Mouse (Mus musculus) testis, postnatal 10 days (tissue): ENCODE data around the gene BC067074.
"Not testable (repeated sequence)": the region's sequence is repeated elsewhere in the genome, so short reads cannot be mapped to it uniquely, and the experiment has no call there.

Experiments
- DNase-seq: peaks from one replicate; pipeline ENCODE4 v3.0.0; 2021; ENCODE audit warnings: low spot score

Gene BC067074

DNA sequence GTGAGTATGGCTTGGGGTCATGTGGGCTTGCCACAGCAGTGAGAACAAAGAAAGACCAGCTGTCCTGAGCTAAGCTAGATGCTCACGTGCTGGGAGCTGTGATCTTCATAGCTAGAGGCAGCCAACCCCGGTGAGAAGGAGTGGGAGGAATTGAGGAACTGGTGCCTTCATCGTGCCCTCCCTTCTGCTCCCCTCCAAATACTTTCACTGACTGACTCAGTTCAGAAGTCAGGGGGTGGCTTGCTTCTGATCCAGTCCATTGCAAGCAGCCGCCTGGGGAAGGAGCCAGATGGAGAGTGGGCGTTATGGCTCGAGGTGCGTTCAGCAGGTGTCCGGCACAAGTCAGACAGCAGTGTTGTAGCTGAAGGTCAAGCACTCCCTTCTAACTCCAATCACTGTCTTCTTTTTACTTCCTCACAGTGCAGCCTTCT lies 86.0 kb downstream of the BC067074 start:
- no peak for DNase-seq

DNA sequence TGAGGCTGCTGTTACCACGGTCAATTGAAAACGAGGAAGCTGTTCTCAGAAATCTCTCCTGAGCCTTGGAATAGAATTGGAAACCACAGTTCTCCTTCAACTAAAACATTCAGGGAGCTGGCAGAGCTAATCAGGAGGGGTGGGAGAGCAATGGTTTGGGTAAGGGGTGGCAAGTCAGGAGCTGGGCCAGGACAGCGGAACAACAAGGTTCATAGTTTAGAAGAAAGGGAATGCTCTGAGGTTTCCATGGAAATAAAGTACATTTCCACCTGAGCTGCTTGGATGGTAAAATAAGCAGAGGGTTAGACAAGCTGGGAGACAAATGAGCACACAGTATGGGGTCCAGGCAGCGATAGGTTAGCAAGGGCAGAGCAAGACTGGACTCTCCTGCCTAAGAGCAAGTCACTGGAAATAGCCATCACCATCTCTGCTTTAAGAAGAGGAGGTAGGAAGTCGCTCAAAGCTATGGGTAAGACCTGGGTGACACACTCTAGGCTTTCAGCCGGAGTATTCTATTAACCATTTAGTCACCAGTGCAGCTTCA lies 86.9 kb downstream of the BC067074 start:
- DNase-seq, result no peak

DNA sequence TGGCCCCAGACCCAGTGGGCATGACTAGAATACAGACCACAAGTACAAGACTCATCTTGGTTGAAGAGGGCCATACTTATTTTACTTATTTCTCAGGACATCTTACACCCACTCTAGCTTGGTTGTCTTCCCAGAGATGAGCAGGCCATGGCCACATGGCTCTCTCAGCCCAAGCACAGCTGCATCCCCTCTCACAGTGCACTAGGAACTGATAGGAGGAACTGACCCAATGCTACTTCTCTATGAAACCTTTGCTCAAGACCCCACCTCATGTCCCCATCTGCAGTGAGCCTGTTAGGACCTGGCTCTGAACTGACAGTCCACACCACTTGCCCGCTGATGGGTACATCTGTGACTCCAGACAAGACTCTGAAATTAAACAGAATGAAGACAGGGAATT lies 88.8 kb downstream of the BC067074 start:
- no peak for DNase-seq

DNA sequence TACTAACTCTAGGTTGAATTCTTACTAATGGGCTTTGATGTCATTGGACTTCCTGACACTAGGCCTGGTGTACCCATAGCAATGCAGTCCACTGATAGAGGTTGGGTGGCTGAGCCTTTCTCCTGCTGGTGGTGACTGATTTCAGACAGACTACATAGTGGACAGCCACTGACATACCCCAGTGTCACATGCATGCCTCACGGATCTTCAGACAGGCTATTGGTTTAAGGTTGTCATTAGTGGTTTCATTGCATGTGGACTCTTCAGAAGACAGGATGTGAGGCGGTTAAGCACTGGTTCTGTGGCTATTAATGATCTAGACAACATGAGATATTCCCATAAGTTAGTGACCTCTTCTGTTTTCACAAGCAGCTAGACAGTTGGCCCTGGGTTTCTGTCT lies 89.2 kb downstream of the BC067074 start:
- no peak for DNase-seq

DNA sequence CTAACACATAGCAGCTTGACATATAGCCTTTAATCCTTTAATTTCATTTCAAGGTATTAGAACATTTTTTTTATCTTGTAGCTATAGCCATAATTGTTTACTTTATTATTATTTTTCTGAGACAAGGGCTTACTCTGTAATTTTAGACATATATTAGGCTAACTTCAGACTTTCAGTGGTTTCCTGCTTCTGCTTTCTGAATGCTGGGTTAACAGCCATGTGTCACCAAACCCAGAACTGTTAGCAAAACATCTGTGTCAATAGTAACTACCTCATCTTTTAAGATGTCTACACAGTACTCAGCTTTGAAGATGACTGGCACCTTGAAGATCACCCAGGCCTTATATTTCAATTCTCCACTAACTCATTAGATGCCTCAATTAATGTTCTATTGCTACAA lies 89.8 kb downstream of the BC067074 start:
- DNase-seq, result not testable (repeated sequence)

DNA sequence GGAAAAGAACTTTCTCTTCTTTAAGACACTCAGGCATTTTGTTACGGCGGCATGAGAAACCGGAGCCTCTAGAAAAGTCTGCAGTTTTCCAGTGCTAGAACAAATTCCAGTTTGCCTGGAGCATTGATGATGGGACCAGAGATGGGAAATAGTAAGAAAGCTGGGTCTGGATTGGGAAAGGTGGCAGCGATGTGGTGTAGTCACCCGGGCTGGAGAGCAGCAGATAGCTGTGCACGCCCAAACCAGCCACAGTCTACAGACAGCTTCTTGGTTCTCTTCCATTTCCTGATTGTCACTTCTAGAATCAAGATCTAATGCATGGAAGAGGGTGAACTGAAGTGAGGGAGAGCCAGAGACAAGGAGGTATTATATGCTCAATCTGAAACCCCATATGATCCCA lies 100.4 kb downstream of the BC067074 start:
- no peak for DNase-seq

DNA sequence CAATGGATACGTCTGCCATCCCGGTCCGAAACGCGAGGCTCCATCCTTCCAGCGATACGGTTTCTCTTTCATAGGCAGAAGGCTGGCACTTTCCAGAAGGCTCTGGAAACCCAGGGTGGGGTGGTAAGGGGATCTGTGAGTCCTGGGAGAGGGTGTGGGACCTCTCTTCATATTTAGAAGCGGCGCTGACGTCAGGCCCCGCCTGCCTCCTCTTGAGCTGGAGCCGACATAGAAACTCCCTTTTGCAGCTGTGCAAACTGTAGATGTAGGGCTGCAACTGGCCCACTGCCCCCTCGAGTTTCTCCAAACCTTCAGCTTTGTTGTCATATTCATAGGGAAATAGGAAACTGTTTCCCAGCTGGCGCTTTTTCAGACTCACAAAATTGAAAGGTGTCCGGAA lies 101.6 kb downstream of the BC067074 start:
- no peak for DNase-seq

DNA sequence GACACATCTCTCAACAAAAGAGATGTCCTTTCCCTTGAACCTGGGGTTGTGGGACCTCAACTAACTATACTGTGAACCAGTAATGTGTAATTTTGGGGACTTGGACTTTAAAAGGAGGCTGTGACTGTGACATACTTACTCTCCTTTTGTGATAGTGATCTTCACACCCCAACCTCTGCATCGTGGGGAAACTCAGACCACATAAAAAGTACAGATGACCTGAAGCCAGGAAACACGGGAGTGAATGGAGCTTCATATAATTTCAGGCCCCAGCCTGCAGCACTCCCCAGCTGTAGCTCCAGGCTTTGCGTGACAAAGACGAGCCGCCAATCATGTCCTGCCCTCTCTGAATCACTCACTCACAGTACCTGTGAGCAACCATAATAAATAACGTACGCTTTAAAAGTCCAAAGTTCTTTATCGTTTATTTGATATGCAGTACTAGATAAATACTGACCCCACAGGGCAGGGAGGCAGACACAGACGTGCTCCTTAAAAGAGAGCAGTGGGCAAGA lies 104.1 kb downstream of the BC067074 start:
- no peak for DNase-seq

DNA sequence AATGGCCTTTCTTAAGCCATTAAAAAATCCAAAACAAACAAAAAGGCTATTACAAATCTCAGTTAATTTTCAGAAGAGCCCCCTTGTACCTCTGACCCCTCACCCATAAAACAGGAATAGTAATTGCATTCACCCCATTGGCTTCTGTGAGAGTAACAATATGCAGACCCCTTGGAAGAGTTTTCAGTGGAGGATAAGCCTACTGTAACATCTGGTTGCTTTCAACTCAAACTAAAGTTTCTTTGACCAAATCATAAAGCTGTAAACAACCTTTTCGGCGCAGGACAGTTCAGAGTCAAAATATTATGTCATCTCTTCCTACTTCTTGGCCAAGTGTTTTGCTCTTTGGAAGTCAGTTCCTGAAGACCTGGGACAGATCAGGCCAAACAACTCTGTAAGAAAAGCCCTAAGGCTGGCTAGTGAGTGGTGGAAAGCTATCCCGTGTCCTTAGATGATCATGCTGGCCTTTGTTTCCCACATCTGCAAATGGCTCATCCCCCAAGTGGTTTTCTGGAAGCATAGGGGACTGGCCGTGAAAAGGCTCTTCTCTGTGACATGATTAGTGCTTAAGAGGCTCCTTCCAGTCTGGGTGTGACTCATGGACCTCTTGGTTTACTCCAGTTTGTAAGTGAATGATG lies 108.5 kb downstream of the BC067074 start:
- no peak for DNase-seq

DNA sequence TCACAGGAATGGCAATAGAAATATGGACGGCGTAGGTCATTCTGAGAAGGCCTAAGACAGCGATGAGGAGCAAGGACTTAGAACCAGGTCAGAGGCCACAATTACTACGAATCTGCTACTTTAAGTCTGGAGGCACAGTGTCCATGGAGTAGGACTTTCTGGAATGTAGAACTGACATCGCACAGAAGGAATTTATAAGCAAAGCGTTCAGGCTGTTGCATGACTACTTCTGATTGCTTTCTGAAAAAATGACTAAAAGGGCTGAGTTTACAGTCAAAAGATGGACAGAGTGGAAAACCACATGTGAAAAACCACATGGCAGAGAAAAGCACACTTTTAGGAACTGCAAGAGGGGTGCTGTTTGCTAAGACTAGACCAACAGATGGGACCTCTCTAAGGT lies 110.7 kb downstream of the BC067074 start:
- no peak for DNase-seq

DNA sequence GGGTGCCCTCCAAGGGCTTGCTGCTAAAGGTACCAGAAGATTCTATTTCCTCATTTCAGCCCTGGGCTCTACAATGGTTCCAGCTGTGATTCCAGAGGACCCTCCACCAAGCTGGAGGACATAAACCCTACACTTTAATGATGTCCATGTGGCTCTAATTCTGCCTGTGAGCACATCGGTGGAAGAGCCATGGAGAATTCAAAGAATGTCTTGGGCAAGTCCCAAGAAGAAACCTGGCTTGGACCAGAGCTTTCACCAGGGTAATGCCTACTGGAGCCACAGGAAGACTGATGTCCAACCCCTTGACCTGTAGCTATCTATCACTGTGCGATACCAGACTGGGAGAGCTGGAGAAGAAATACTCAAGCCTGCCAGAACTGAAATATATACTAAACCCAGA lies 111.2 kb downstream of the BC067074 start:
- no peak for DNase-seq

DNA sequence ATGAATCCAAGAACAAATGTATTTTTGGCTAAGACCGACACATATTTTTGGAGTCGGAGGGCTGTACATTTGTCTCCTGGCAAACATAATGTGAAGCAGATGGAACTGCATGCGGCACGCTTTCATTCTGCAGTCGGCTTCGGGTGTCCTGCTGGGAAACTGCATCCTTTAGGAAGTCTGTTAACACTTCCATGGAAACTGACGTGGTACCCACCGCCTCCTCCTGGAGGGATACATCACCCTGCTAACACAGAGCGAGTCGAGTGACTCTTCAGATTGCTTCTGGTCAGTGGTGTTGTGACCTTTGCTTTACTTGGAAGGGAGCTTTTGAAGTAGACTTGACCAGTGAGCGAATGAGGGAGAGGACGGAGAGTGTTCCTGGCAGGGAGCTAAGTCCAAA lies 117.0 kb downstream of the BC067074 start:
- DNase-seq, result no peak

DNA sequence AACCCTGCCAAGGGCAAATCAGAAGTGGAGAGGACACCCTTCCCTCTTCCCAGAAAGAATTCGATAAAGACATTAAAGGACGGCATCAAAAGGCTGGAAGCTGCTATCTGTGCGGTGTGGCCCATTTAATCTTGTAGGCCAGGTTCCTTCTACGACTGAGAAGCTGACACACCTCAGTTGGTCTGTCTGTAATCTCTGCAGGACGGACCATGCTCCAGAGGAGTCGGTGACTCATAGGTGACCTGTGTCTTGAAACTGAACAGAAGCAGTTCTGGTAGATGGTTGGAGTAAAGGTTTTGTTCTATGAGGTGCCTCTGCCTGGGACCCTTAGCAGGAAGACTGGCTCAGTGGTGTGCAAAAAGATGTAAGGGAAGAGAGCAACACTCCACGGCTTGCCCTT lies 122.6 kb downstream of the BC067074 start:
- no peak for DNase-seq

DNA sequence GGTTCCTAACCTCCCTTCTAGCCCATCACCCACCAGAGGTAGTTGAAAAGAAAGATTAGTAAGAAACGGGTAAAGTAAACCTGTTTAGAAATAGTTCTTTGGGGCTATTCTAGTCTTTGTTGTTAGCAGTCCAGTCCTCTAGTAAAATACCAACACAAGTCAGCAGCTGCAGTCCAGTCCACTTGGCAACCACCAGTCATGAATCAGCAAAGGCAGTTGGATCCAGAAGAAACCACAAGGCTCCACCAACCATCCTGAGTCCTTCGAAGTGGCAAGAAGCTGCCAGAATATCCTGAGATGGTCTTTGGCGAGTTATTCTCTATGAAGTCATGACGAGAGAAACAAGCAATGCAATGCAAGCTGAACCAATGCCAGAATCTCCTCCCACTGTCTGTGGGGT lies 124.0 kb downstream of the BC067074 start:
- DNase-seq, result no peak

DNA sequence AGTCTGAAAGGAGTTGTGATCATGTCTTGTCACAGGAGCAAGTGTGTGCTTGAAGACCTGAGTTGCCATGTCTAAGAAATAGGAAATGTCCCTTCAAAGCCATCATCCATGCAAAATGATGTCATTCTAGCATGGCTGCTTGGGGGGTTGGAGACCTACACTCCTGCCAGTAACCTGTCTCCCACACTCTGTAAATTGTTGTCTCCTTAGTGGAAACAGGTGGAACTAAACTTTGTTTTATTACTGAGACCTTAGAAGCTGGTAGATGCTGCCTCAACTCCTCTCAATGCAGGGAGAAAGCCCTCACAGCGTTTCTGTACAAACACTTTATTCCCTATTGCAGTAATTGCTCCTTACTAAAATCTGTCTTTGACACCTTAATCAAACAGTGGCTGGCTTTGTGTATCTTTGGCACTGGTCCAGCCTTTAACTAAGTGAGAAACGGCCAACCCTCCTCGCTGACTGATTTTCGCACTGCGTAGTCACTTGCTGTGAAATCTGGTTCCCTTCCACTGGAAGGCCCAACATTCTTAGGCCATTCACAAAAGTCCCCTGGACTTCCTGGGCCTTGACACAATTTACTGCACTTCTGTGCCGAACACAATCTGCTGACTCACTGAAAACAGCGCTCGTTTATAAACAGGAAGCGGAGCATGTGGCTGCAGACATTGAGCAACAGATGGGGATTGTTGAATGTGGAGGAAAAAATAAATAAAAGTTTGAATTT lies 125.0 kb downstream of the BC067074 start:
- DNase-seq, result no peak

DNA sequence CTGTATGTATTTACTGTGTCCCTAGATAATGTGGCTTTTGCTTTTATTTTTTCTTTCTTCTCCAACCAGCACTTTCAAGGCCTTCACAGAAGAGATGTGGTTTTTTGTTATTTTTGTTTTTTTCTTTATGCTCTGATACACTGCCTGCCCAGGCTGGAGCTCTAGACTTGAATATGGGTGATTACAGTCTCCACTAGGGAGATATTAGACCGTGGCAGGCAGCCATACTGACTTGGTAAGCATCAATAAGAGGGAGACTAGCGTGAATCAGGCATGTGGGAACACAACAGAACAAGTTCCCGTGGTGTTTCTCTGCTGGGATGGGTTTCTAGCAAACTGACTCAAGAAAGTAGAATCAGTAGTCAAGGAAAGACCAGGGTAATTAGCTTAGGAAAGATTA lies 125.7 kb downstream of the BC067074 start:
- DNase-seq, result no peak

DNA sequence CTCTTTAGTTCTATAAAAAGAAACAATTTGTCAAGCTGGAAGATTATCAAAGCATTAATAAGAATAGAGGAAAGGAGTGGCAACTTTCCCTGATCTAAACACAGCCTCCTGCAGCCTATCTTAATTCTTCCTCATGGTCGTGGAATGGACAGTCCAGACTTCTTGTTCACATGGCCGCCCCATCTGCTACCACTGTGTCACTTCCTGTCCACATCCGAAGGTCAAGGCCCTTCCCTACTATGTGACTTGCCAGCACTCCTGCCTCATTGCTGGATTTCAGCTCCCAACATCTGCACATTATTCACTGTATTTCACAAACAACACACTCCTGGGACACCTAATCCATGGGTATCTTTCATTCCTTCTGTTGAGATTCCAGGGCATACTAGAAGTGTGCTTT lies 128.5 kb downstream of the BC067074 start:
- DNase-seq, result no peak

DNA sequence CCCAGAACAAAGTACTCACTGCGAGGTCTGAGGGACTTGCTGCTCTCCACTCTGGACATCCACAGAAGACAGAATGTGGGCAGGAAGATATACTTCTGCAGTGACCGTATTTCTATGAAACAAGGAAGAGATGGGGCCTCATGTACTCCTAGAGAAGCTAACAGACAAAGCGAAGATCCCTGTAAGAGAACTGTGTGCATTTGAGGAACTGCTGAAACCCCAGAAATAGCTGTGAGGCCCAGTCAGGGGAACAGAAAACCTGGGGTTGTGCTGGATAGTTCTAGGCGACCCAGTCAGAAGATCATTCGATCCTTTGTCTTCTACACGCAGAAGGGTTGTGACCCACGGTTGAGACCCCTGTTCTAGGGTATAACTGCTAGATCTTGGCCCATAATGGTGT lies 130.9 kb downstream of the BC067074 start:
- DNase-seq, result no peak

DNA sequence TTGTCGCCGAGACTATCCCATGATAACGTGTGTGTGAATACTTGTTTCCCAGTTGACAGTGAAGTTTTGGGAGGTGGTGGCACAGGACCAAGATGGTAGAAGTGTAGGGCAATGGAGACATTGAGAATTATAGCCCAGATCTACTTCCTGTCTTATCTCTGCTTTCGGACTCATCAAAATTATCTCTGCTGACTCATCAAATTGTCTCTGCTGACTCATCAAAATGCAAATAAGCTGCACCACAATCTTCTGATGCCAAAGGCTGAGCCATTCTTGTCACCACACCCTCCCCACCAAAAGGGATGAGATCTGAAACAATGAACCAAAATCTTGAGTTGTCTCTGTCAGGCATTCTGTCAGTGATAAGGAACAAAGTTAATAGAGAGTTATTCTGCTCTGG lies 132.9 kb downstream of the BC067074 start:
- no peak for DNase-seq
